Mouse (Mus musculus) erythroid progenitor cell, adult 5-6 weeks (primary cell): ENCODE data around the gene Ick. TPM values are rescaled to one million over a fixed set of nuclear protein-coding genes. Genes with fewer than 3 reads are reported as not detected.
A peak's percentile ranks its signal among the peaks of the same experiment; 100 is the strongest.
"Not testable (repeated sequence)": the region's sequence is repeated elsewhere in the genome, so short reads cannot be mapped to it uniquely, and the experiment has no call there.

Source experiments
- ATAC-seq: replicated peaks from 2 replicates; pipeline ENCODE4 v1.8.0; 2016; ENCODE audit warnings: moderate number of reproducible peaks, mild to moderate bottlenecking, moderate TSS enrichment, inconsistent platforms; ENCODE audit not compliant: poor library complexity, low FRiP score, severe bottlenecking
- total RNA-seq, 2 experiments: library from RNA; stranded (forward) in 1 of 2; stranded (reverse) in 1 of 2; fragments of 150-400 nt in 1 of 2; fragments of 186-747, 209-891 nt in 1 of 2; gene quantifications; 2 replicates each; pipeline versions ENCODE4 v1.2.3 to v1.2.4; 2015 to 2017; ENCODE audit warnings: low replicate concordance in 2 of 2

Gene Ick
- total RNA-seq (2015; ENCODE audit: low replicate concordance) (2.1 and 12.3 TPM in 2 replicates), total RNA-seq (2017; ENCODE audit: low replicate concordance) (0.90 and 5.2 TPM in 2 replicates)

DNA sequence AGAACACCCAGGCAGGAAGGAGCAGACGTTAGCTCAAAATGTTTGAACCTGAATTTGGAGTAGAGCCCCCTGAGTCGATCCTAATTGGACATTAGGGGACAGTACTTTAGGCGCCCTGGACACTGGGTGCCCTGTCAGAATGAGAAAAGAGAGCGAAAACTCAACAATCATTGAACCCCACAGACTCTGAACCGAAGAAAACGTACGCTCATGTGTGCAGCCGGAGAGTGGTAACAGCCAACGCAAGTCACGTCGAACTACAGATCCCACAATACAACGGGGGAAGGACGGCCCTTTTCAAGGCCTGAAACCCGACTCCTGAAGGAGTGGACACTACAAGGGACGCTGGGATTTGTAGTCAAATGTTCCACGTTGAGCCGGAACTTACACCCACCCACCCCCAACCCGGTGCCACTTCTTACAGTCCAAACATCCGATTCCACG lies at the start of gene Ick, which contains the start of gene Fbxo9:
Gene Ick, plus strand, starts transcription at position 397 of the 444 bp plus-strand sequence.
Gene Fbxo9, minus strand, starts transcription at position 270 of the 444 bp plus-strand sequence.
- ATAC-seq: peak; percentile 68

DNA sequence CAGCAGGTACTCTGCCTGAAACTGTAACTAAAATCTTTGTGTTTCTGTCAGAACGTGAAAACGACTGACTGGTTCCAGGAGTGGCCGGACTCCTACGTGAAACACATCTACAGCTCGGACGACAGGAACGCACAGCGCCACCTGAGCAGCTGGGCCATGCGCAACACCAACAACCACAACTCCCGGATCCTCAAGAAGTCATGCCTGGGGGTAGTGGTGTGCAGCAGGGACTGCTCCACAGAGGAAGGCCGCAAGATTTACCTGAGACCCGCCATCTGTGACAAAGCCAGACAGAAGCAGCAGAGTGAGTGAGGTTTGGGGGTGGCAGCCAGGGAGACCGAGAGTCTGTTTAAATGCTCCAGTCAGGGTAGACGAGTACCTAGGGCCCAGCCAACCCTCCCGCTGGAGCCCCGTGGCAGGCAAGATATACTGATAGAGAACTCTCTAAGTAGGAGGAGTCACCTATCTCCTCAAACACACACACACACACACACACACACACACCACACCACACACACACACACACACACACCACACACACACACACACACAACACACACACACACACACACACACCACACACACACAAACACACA lies 49.4 kb upstream of the Ick start:
- no peak for ATAC-seq

DNA sequence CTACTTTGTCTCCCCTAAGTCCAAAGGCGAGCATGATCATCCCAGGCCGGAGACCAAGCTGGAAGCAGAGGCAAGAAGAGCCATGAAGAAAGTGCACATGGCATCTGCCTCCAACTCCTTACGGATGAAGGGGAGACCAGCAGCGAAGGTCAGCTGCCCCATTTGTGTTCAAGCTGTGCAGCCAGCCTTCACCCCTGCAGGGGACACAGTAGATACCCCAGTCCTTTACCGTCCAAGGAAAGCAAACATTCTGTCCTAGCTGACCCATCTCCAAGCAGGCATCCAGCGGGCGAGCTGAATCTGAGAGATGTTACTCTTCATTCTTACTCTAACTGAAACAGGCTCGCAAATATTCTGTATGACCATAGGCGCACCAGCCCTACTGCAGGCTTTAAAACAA lies 46.6 kb upstream of the Ick start:
- no peak for ATAC-seq

DNA sequence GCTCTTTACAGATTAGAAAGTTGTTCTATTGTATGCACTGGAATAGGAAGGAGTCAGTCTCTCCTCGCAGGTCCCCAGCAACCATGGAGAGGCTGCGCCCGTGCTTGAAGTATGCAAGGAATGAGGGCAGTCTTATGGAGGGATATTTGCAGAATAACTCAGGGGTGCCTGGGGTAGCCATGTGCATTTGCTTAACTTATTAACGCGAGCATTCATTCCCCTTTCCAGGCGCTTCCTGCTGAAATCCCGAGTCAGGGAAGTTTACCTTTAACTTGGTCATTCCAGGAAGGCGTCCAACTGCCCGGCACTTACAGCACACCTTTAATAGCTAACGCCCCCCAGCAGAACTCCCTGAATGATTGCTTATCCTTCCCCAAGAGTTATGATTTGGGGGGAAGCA lies 44.9 kb upstream of the Ick start:
- no peak for ATAC-seq

DNA sequence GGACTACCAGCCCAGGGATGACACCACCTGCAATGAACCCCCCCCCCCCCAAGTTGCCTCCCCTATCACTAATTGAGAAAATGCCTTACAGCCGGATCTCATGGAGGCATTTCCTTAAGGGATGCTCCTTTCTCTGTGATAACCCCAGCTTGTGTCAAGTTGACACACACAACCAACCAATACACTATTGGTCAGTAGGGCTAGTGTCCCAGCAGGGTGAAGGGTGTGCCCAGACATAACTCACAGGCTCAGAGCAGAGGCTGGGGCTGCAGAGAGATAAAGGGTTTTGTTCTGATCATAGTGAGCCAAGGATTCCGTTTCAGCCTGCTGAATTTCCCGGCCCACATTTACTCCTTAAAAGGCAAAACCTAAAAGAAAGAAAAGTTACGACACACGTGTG lies 38.5 kb upstream of the Ick start:
- ATAC-seq: no peak

DNA sequence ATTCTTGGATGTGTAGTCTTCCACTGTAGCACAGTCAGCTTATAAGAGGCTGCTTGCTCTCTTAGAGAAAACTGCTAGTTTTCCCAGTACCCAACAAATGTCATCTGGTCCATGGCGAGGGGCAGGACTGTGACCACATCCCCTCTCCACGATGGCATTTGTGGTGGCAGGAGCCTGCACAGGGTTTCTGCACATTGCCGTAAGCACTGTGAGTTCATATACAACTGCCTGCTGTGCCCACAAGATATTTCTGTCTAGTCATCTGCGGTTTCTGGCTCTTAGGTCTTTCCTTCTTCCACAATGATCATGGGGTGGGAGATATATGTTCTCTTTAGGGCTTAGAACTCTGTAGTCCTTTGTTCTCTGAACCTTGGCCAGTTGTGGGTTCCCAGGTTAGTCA lies 37.4 kb upstream of the Ick start:
- no peak for ATAC-seq

DNA sequence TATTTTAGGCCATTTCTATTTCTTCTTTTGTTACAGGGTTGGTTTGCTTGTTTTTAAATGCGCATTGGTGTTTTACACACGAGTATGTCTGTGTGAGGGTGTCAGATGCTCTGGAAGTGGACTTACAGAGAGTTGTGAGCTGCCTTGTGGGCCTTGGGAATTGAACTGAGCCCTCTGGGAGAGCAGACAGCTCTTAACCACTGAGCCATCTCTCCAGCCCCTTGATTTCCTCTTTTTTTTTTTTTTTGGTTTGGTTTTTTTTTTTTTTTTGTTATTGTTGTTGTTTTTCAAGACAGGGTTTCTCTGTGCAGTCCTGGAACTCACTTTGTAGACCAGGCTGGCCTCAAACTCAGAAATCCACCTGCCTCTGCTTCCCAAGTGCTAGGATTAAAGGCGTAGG lies 35.7 kb upstream of the Ick start:
- not testable (repeated sequence) for ATAC-seq

DNA sequence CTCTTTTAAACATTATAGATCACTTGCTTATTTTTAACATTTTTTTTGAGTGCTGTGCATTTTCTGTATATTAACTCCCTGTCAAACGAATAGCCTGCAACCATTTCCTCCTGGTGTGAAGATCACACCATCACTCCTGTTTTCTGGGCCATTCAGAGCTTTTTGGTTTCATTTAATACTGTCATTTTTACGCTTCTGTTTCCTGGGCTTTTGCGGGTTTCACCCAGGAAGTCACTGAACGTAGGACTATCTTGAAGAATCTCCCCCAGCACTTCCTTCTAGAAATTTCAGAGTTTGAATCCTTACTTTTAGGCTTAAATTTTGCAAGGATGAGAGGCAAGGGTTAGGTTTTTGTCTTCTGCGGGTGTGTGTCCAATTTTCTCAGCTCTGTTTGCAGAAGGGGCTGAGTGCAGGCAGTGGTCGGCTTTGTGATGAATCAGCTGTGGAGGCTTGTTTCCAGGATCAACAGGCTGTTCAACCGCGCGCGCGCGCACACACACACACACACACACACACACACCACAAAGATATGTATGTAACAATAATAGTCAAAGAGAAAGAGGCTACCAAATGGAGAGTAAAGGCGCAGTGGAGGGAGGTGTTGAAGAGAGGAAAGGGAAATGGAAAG lies 35.2 kb upstream of the Ick start:
- no peak for ATAC-seq

DNA sequence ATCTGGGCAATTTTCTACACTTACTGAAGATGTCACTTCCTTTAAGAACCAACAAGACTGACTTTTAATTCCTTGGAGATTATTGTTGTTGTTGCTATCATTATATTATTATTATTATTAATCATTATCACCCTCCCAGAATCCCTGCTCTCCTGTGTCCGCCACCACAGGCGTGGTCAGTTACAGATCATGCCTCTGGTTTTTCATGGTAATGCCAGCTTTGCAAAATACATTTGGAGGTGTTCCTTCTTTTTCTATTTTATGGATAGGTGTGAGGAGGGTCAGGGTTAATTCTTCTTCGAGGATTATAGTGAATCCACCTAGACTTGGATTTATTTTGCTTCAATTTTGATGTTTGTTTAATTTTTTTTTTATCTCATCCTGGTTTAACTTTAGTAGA lies 33.7 kb upstream of the Ick start:
- ATAC-seq: no peak

DNA sequence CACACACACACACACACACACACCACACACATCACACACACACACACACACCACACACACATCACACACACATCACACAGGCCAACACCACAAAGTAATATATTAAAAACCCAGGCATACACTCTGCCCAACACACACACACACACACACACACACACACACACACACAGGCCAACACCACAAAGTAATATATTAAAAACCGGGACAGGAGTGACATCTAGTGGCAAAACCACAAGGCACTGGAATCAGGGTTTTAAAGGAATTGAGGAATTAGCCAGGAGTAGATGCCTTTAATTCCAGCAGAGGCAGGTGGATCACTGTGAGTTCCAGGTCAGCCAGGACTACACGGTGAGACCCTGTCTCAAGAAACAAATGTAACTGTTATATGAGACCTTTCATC lies 30.8 kb upstream of the Ick start:
- ATAC-seq: no peak

DNA sequence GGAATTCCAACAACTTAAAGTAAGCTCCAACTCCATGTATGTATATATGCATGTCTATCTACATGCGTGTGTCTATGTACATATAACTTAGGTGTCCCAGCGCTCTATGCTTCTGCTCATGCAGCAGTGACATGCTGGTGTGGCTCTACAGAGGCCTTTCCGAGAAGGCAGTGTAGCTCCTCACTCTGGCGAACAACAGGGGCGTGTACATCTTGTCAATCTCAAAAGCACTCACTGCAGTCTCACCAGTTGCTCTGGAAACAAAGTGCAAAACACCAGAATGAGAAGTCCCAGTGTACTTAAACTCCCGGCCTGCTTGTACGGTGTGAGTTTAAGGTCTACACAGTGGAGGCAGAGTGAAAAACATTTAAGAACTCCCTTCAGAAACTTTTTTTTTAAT lies 27.2 kb upstream of the Ick start:
- no peak for ATAC-seq

DNA sequence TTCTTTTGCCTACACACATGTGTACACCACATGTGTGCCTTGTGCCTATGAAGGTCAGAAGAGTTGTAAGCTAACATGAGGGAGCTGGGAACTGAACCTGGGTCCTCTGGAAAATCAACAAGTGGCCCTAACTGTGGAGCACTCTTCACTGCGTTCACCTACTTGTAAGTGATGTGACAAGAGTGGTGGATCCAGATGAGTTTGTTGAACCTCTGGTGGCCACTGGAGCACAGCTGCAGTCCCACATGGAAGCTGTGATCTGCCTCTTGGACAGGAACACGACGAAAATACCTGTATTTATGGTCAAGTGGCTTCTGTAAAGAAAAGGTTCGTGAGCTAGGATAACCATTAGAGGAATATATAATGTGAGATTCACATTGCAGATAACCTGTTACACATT lies 24.7 kb upstream of the Ick start:
- no peak for ATAC-seq

DNA sequence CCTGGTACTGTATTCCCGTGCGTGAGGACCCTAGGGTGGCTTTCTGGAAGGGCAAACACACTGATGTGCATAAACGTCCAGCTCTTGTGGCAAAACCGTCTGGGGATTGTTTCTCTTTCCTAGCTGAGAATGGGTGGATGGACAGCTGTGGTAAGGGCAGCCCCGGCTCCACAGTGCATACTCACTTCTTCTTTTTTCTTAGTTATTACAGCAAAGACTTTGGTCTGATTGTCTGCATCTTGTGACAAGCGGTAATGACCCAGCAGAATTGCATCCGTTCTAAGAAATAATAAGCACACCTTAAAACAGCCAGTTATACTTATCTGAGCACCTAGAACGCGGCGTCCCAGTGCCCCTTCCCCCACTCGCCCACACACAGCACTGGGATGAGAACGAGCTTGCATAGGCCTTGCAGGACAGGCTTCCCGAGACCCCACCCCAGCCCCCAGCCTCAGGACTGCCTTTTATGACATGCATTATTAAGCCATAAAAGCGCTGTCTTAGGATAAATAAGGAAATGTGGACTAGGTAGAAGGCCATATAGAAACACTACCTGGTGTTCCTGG lies 23.2 kb upstream of the Ick start:
- no peak for ATAC-seq

DNA sequence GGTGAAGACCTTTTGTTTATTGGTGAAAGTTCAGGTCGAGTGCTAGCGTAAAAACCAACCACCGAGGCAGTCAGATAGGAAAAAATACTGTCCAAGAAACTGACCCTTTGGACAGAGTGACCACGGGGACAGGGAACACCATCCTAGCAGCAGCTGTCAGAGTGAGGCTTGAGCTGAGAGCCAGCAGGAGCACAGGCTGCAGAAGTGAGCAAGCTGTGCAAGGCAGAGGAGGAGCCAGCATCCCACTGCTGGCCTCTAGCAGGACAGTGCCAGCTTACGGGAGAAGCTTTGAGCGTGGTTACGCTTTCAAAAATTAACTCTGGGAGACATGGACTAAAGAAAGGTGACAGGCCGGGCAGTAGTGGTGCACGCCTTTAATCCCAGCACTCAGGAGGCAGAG lies 21.2 kb upstream of the Ick start:
- ATAC-seq: no peak

DNA sequence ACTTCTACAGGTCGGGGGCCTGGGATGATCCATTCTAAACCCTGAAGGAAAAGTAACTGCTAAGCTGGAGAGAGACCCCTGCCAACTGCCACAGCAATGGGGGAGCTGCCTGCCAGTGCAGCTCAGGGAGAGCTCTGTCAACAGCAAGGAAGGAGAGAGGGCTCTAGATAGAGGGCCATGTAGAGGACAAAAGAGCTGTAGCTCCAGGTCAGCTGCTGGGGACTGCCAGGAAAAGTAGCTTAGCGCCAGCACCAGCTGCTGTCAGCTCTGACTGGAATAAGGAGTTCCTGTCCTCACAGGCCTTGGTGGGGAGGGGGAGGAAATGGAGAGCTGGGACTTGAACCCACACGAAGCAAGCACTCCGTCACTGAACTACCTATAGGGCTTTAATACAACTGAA lies 20.5 kb upstream of the Ick start:
- ATAC-seq: no peak

DNA sequence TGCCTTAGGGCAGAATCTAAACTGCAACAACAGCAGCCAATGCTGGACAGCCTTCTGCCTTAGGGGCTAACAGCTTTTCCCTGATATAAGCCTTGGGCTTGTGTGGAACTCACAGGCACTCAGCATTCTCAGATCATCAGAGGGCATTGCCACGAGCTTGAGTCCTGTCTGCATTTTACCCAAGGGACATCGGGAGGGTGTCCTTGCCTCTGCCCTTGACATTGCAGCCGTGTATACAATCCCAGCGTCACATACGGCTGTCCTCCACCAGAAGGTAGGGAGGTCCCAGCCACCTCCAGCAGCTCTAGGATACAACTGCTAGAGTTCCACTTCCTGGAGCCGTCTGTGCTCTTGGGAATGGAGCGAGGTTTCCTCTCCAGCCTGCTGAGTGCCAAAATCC lies 20.0 kb upstream of the Ick start:
- no peak for ATAC-seq

DNA sequence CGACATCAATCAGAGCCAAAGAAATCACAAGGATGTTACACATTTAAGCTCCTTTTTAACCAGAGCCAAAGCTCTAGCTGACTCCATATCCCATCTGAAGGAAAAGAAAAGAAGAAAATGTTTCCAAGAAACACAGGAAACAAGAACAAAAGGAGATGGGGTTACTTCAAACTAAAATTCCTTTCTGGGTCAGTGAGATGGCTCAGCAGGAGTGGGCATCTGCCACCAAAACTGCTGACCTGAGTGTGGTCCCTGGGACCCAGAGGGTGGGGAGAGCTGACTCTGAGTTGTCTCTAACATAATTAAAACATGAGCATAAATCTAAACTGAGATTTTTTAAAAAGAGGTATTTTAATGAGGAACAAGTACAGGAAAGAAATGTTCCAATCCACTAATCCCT lies 19.1 kb upstream of the Ick start:
- no peak for ATAC-seq

DNA sequence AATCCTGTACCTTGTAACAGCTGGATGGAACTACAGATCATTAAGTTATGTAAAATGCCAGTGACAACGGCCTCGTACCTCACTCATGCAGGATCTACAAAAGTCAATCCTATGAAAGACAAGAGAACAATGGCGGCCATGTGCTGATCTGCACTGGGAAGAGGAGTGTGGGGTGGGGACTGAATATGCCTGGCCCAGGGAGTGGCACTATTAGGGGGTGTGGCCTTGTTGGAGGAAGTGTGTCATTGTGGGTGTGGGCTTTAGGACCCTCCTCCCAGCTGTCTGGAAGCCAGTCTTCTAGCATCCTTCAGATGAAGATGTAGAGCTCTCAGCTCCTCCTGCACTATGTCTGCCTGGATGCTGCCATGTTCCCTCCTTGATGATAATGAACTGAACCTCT lies 18.4 kb upstream of the Ick start:
- no peak for ATAC-seq

DNA sequence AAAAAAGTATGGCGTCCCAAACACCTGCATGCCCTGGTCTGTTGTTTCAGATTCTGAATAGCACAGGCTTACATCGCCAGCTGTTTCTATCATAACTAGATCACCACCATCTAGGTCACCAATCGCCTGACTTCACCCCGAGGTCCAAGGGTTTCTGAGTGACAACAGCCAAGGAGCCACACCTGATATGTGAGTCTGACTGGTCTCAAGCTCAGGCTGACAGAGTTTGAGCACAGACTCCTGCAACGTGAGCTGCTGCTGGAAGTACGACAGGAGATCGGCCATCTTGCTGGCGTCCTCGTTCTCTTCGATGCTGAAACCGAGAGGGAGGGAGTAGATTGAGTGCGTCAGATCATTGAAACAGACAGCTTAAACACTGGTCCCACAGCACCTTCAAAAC lies 13.3 kb upstream of the Ick start:
- ATAC-seq: no peak

DNA sequence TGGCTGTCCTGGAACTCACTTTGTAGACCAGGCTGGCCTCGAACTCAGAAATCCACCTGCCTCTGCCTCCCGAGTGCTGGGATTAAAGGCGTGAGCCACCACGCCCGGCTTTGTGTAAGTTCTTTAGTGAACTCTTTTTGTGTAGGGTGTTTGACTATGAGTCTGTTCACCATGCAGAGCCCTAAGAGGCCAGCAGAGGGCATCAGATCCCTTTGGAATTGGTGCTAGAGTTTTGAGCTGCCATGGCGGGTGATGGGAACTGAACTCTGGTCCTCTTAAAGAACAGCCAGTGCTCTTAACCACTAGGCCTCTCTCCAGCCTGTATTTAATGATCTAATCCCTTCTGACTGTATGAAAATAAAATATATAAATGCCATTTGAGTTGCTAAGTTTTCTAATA lies 12.6 kb upstream of the Ick start:
- ATAC-seq: peak; percentile 69

DNA sequence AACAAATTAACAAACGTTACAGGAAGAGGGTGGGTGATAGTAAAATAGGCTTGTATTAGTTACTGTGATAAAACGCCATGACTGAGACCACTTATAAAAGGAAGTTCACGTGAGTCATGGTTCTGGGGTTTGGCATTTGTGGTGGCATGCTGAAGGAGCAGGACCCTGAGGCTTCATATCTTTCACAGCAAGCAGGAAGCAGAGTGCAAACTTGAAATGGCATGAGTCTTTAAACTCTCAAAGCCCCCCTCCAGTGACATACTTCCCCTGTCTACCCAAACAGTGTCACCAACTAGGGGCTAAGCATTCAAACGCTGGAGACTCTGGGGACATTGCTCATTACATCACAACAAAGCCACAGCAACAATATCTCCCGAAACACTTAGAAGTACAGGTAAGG lies 8.0 kb upstream of the Ick start:
- ATAC-seq: no peak

DNA sequence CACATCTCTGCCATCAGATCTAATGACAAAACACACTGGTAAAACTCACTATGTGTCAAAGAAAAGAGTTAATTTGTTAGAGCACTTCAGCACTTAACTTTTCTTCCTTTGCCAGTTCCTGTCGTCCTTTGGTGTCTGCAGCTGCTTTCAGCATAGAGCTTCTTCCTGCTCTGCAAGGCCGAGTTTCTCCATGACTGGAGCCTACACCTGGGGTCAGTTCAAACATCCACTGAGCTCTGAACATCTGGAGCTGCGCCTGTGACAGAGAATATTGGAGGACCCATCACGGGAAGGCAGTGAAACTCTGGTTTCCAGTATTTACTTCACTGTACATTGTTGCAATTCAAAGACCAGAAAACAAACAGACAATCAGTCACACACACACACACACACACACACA lies 7.6 kb upstream of the Ick start:
- no peak for ATAC-seq
